Mouse (Mus musculus) lung, adult 2 months (tissue): ENCODE measurements around the gene Ep400.

Experiments used
- CTCF ChIP-seq: fragments of 200-500 bp; IDR thresholded peaks from 2 replicates; pipeline ENCODE4 v1.5.1; 2011; ENCODE audit warnings: mild to moderate bottlenecking, low read length, control low read depth; ENCODE audit not compliant: insufficient read depth
- POLR2A ChIP-seq: fragments of 200-500 bp; IDR thresholded peaks from 2 replicates; pipeline ENCODE4 v1.6.1; 2011; ENCODE audit warnings: low read depth, mild to moderate bottlenecking, control low read depth, low read length, borderline replicate concordance; ENCODE audit errors: extremely low read depth

- TF ChIP-seq POLR2A = no peak
- TF ChIP-seq CTCF = no peak
Observed at GRCm38 (mm10) chr5:110628156-110628555, 142.4 kb downstream of the Ep400 start.
